Mouse (Mus musculus) thymus, adult 2 months (tissue): ENCODE measurements around the gene Slc28a1.

Experiments
- CTCF ChIP-seq: fragments of 200-500 bp; IDR thresholded peaks from 2 replicates; pipeline ENCODE4 v1.5.1; 2012; ENCODE audit warnings: mild to moderate bottlenecking, control low read depth, low read length, moderate library complexity, borderline replicate concordance; ENCODE audit not compliant: control insufficient read depth, poor library complexity, insufficient read depth; ENCODE audit errors: extremely low read depth
- POLR2A ChIP-seq: fragments of 200-500 bp; IDR thresholded peaks from 2 replicates; pipeline ENCODE4 v1.6.1; 2012; ENCODE audit warnings: mild to moderate bottlenecking, low read length, control low read depth, moderate library complexity; ENCODE audit not compliant: control insufficient read depth, poor library complexity, insufficient read depth; ENCODE audit errors: extremely low read depth

GRCm38 (mm10) chr7:81182492-81183175, 68.0 kb downstream of the Slc28a1 start:
- TF ChIP-seq CTCF (no peak), POLR2A (no peak)
